Mouse (Mus musculus) midbrain, postnatal 0 days (tissue): Measurements from ENCODE around the gene Fhl2. TPM values are rescaled to one million over a fixed set of nuclear protein-coding genes. Genes with fewer than 3 reads are reported as not detected.

Experiments
- ATAC-seq: fragments of 200-750 bp; cut with Nextera tagmentation; 2 replicates; pipeline ENCODE4 v1.8.0; 2017; ENCODE audit warnings: moderate number of reproducible peaks, mild to moderate bottlenecking, moderate TSS enrichment, moderate library complexity; ENCODE audit not compliant: low FRiP score
- DNase-seq: peaks from one replicate; pipeline ENCODE4 v3.0.0-alpha.2; 2015; ENCODE audit warnings: low spot score
- H3K27ac ChIP-seq: fragments of 300-500 bp; sonication (generic); 2 replicates; pipeline ENCODE4 v1.5.1; 2014; ENCODE audit warnings: low read depth, mild to moderate bottlenecking, low read length, mixed read lengths
- H3K27me3 ChIP-seq: fragments of 300-500 bp; sonication (generic); 2 replicates; pipeline ENCODE4 v1.6.1; 2014; ENCODE audit warnings: low read length, control low read depth, mixed read lengths; ENCODE audit not compliant: insufficient read depth
- H3K36me3 ChIP-seq: fragments of 300-500 bp; sonication (generic); 2 replicates; pipeline ENCODE4 v1.6.1; 2014; ENCODE audit warnings: low read length, control low read depth, mixed read lengths; ENCODE audit not compliant: insufficient read depth
- H3K4me1 ChIP-seq: fragments of 300-500 bp; sonication (generic); 2 replicates; pipeline ENCODE4 v1.6.1; 2014; ENCODE audit warnings: mild to moderate bottlenecking, control low read depth, antibody characterized with exemption, low read length, mixed read lengths; ENCODE audit not compliant: insufficient read depth
- H3K4me2 ChIP-seq: fragments of 300-500 bp; sonication (generic); 2 replicates; pipeline ENCODE4 v1.6.1; 2014; ENCODE audit warnings: low read depth, mild to moderate bottlenecking, low read length, mixed read lengths; ENCODE audit not compliant: poor library complexity, severe bottlenecking
- H3K4me3 ChIP-seq: fragments of 300-500 bp; sonication (generic); 2 replicates; pipeline ENCODE4 v1.5.1; 2014; ENCODE audit warnings: low read depth, mild to moderate bottlenecking, low read length, moderate library complexity
- H3K9ac ChIP-seq: fragments of 300-500 bp; sonication (generic); replicated peaks from 2 replicates; pipeline ENCODE4 v1.6.1; 2014; ENCODE audit warnings: mild to moderate bottlenecking, low read length, moderate library complexity, mixed read lengths; ENCODE audit not compliant: poor library complexity, severe bottlenecking
- H3K9me3 ChIP-seq: fragments of 300-500 bp; sonication (generic); 2 replicates; pipeline ENCODE4 v1.6.1; 2016; ENCODE audit warnings: low read length, control low read depth
- CTCF ChIP-seq: IDR thresholded peaks from 2 replicates; pipeline ENCODE4 v1.5.1; 2016; ENCODE audit warnings: antibody characterized with exemption, mild to moderate bottlenecking
- WGBS: fragments of 180-500 bp; shearing (Covaris S2); extraction: QIAGEN DNeasy Blood & Tissue Kit; methylation state at CpG from one replicate; pipeline ENCODE4 v1.1.7; 2014; 5-methylcytosine and 5-hydroxymethylcytosine counted together
- polyA plus RNA-seq: library from polyadenylated mRNA; unstranded; fragments of >200 nt; fragmentation: Nextera tagmentation; extraction: Ambion mirVana; gene quantifications from 2 replicates; pipeline ENCODE4 v1.2.1, GENCODE M21; 2015
- total RNA-seq: library from RNA; depleted of rRNA; stranded (reverse); fragments of >200 nt; gene quantifications from 2 replicates; pipeline ENCODE4 v1.2.3, GENCODE M21; 2014

The Fhl2 gene
- total and polyA plus RNA-seq, 2 experiments from 2014 or later: 26.4 to 29.4 TPM

GRCm38 (mm10) chr1:43143791-43144190, 53.0 kb downstream of the Fhl2 start:
- DNase-seq: no peak

GRCm38 (mm10) chr1:43143284-43143683, 53.5 kb downstream of the Fhl2 start:
- Histone ChIP-seq H3K4me2 (no peak overlapping the region), H3K27ac (no peak overlapping the region), H3K4me1 (no peaks in the 10 kb centered on the region), H3K9me3 (no peaks in the 10 kb centered on the region), H3K9ac (no peak overlapping the region), H3K36me3 (peaks cover 3% of the 10 kb centered on the region; the same call in 1 of the 2 replicates), H3K4me3 (no peak overlapping the region), H3K27me3 (no peaks in the 10 kb centered on the region)
- TF ChIP-seq CTCF: peak; percentile 79
- peak; percentile 69 for DNase-seq
- WGBS: 82% methylated on average over 4 of the region's 4 CpGs
- ATAC-seq: no peak

More at GRCm38 (mm10) chr1:43143791-43144190, 53.0 kb downstream of the Fhl2 start:
- H3K4me2 ChIP-seq: no peak overlapping the region
- ATAC-seq: no peak
- H3K36me3 ChIP-seq: peaks cover 3% of the 10 kb centered on the region; the same call in 1 of the 2 replicates
- no peak overlapping the region for H3K4me3 ChIP-seq
- no peaks in the 10 kb centered on the region for H3K27me3 ChIP-seq
- whole genome bisulfite sequencing: 90% methylated on average over 4 of the region's 4 CpGs
- no peak overlapping the region for H3K9ac ChIP-seq
- no peaks in the 10 kb centered on the region for H3K9me3 ChIP-seq
- TF ChIP-seq CTCF: no peak
- H3K4me1 ChIP-seq: no peaks in the 10 kb centered on the region
- H3K27ac ChIP-seq: no peak overlapping the region

GRCm38 (mm10) chr1:43142849-43143248, 53.9 kb downstream of the Fhl2 start:
- ATAC-seq: no peak
- WGBS: 88% methylated on average over 6 of the region's 6 CpGs
- no peaks in the 10 kb centered on the region for H3K4me1 ChIP-seq
- TF ChIP-seq CTCF: no peak
- DNase-seq: no peak
- peaks cover 3% of the 10 kb centered on the region; the same call in 1 of the 2 replicates for H3K36me3 ChIP-seq
- no peak overlapping the region for H3K4me2 ChIP-seq
- H3K27me3 ChIP-seq: no peaks in the 10 kb centered on the region
- H3K9ac ChIP-seq: no peak overlapping the region
- H3K27ac ChIP-seq: no peak overlapping the region
- no peaks in the 10 kb centered on the region for H3K9me3 ChIP-seq
- H3K4me3 ChIP-seq: no peak overlapping the region

- H3K36me3 ChIP-seq: peaks cover 3% of the 10 kb centered on the region; the same call in 1 of the 2 replicates
- no peaks in the 10 kb centered on the region for H3K9me3 ChIP-seq
- no peaks in the 10 kb centered on the region for H3K27me3 ChIP-seq
- H3K4me3 ChIP-seq: no peak overlapping the region
- ATAC-seq (no peak), DNase-seq (peak; percentile 15)
- H3K4me1 ChIP-seq: no peaks in the 10 kb centered on the region
- no peak overlapping the region for H3K4me2 ChIP-seq
- H3K27ac ChIP-seq: no peak overlapping the region
- 85% methylated on average over 11 of the region's 11 CpGs for WGBS
- TF ChIP-seq CTCF: no peak
- H3K9ac ChIP-seq: no peak overlapping the region
Measured at GRCm38 (mm10) chr1:43141555-43141961, 55.2 kb downstream of the Fhl2 start.

- no peaks in the 10 kb centered on the region for H3K9me3 ChIP-seq
- H3K9ac ChIP-seq: no peak overlapping the region
- H3K27ac ChIP-seq: no peak overlapping the region
- H3K4me3 ChIP-seq: no peak overlapping the region
- peaks cover 7% of the 10 kb centered on the region; the same call in 1 of the 2 replicates for H3K36me3 ChIP-seq
- DNase-seq: peak; percentile 91
- H3K27me3 ChIP-seq: no peaks in the 10 kb centered on the region
- ATAC-seq: peak; percentile 87
- H3K4me2 ChIP-seq: no peak overlapping the region
- 48% methylated on average over 8 of the region's 8 CpGs for WGBS
- H3K4me1 ChIP-seq: no peaks in the 10 kb centered on the region
- TF ChIP-seq CTCF: peak; percentile 99
Measured at GRCm38 (mm10) chr1:43139587-43140266, 57.1 kb downstream of the Fhl2 start.

GRCm38 (mm10) chr1:43138268-43138812, 58.4 kb downstream of the Fhl2 start:
- 69% methylated on average over 15 of the region's 15 CpGs for WGBS
- Histone ChIP-seq H3K9ac (no peak overlapping the region), H3K4me2 (no peak overlapping the region), H3K36me3 (peaks cover 7% of the 10 kb centered on the region; the same call in 1 of the 2 replicates), H3K4me3 (no peak overlapping the region), H3K27me3 (no peaks in the 10 kb centered on the region), H3K9me3 (no peaks in the 10 kb centered on the region), H3K27ac (no peak overlapping the region), H3K4me1 (no peaks in the 10 kb centered on the region)
- DNase-seq (no peak), ATAC-seq (no peak)
- peak; percentile 35 for TF ChIP-seq CTCF
